Mouse (Mus musculus): Measurements from ENCODE around the gene Lzic. TPM values are rescaled to one million over a fixed set of nuclear protein-coding genes. Genes with fewer than 3 reads are reported as not detected.

Gene Lzic
- polyA plus RNA-seq, 1 experiment from 2014 or later, result 62.3 TPM

DNA sequence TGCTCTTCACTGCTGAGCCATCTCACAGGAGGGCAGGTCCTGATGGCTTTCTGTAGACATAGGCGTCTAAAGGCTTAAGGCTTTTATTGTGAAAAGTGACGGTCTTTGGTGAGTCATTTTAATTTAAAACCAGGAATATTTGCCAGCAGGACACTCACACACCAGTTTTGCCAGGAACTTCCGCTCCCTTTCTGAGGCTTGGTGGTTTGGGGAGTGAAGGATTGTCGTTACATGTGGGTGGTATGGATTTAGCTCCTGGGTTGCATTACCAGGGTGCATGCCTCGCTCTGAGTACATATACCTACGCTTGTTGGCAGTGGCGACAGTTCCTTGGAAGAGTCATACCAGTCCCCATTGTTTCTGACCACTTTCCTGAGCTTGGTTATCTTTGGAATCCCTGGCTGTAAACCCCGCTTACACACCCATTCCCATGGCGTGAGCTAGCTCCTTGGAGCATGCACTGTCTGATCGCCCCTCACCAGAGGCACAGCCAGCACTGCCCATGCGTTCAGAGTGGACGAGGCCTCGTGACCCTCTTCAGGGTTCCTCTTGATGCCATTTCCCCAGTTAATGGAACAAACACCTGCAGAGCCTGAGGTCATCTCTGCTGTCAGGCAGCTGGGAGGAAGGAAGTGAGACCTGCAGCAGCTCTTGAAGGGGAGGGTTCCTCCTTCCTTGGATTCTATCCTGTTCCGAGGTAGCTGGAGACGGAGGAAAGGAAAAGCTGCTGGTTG lies 42.8 kb downstream of the Lzic start:
- peaks cover 30% of the 10 kb centered on the region for H3K4me1 ChIP-seq (replicated peaks)
- no peaks in the 10 kb centered on the region for H3K27me3 ChIP-seq
- no peak overlapping the region for H3K4me3 ChIP-seq (replicated peaks)
- no peaks in the 10 kb centered on the region for H3K9me3 ChIP-seq
- no peak for ATAC-seq (ENCODE audit: insufficient number of reproducible peaks, insufficient read depth, low FRiP score, low TSS enrichment, low read depth)
- no peak overlapping the region for H3K4me2 ChIP-seq
- peaks cover 3% of the 10 kb centered on the region; the same call in 1 of the 2 replicates for H3K36me3 ChIP-seq
- WGBS, result 78% methylated on average over 15 of the region's 15 CpGs
- H3K27ac ChIP-seq, result no peak overlapping the region
- no peak overlapping the region for H3K9ac ChIP-seq (replicated peaks)

DNA sequence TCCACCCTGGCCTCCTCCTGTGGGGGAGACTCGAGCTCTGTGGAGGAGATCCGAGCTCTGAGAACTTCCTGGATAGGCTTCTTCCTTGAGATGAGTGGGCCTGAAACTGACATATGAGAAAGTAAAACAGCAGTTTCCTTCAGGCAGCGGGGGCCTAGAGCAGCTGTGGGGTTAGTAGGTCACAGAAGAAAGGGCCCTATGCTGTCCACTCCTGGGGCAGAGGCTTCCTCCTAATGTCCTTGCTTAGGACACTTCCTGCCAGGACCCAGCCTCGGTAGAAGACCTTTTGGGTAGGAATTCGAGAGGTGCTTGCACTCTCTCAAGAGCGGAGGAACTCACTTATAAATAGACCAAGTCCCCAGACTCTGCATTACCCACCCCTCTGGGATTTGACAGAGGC lies 44.7 kb downstream of the Lzic start:
- Histone ChIP-seq H3K4me3 (replicated peaks) (no peak overlapping the region), H3K27me3 (no peaks in the 10 kb centered on the region), H3K9me3 (no peaks in the 10 kb centered on the region), H3K9ac (replicated peaks) (no peak overlapping the region), H3K27ac (no peak overlapping the region), H3K36me3 (peaks cover 3% of the 10 kb centered on the region; the same call in 1 of the 2 replicates), H3K4me2 (no peak overlapping the region), H3K4me1 (replicated peaks) (peaks cover 28% of the 10 kb centered on the region)
- WGBS, result 72% methylated on average over 6 of the region's 6 CpGs
- ATAC-seq (ENCODE audit: insufficient number of reproducible peaks, insufficient read depth, low FRiP score, low TSS enrichment, low read depth), result no peak

DNA sequence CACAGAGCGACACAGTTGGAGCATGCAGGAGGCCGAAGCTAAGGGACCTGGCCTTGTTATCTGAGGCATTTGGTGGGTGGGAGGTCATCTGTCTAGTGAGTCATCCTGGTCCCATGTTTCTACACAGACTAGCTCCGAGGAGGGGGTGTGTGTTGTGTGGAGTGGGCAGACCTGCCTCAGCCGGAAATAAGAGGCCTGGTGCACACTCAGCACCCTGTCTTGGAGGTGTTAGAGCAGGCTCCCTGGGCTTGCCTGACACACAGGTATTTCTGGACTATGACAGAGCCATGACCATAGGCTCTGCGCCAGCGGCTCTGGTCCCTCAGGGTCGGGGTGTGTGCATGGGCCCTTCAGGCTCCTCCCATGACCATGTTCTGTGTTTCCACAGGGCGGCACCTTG lies 54.4 kb downstream of the Lzic start:
- Histone ChIP-seq H3K4me3 (replicated peaks) (no peak overlapping the region), H3K4me2 (no peak overlapping the region), H3K9me3 (no peaks in the 10 kb centered on the region), H3K27me3 (no peaks in the 10 kb centered on the region), H3K4me1 (replicated peaks) (0 out of 2 replicates have a peak, but pooled peaks cover 4% of the 10 kb centered on the region), H3K27ac (peak overlapping the region; percentile 56; the same call in 1 of the 2 replicates), H3K36me3 (peaks cover 26% of the 10 kb centered on the region), H3K9ac (replicated peaks) (no peak overlapping the region)
- 76% methylated on average over 8 of the region's 8 CpGs for WGBS
- no peak for ATAC-seq (ENCODE audit: insufficient number of reproducible peaks, insufficient read depth, low FRiP score, low TSS enrichment, low read depth)

GRCm38 (mm10) chr4:149541935-149542334 lies 56.9 kb downstream of the Lzic start:
- 0 out of 2 replicates have a peak, but pooled peaks cover 4% of the 10 kb centered on the region for H3K4me1 ChIP-seq (replicated peaks)
- H3K9ac ChIP-seq (replicated peaks), result no peak overlapping the region

DNA sequence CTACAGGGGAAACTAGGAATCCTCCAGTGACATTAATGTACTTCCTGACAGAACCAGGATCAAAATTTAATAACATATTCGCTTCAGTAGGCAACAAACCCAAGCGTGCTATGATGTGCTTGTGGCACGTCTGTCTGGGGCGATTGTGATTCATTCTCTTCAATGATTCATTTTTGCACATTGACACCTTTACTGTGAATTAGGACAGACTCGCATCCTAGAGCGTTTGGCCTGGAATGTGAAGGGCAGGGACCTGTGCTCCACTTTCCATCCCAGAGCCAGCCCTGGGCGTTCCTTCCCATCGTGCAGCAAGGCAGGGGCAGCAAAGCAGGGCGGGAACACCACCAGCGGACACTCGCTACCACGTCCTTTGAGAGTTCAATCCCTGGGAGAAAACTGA lies 57.4 kb downstream of the Lzic start:
- ATAC-seq (ENCODE audit: insufficient number of reproducible peaks, insufficient read depth, low FRiP score, low TSS enrichment, low read depth), result no peak
- Histone ChIP-seq H3K9ac (replicated peaks) (no peak overlapping the region), H3K27me3 (no peaks in the 10 kb centered on the region), H3K4me3 (replicated peaks) (no peak overlapping the region), H3K9me3 (no peaks in the 10 kb centered on the region), H3K4me1 (replicated peaks) (no peaks in the 10 kb centered on the region), H3K36me3 (peaks cover 44% of the 10 kb centered on the region), H3K4me2 (no peak overlapping the region), H3K27ac (no peak overlapping the region)
- WGBS, result 86% methylated on average over 12 of the region's 12 CpGs

More at GRCm38 (mm10) chr4:149541935-149542334, 56.9 kb downstream of the Lzic start:
- WGBS, result 68% methylated on average over 5 of the region's 5 CpGs
- no peak for ATAC-seq (ENCODE audit: insufficient number of reproducible peaks, insufficient read depth, low FRiP score, low TSS enrichment, low read depth)
- Histone ChIP-seq H3K36me3 (peaks cover 40% of the 10 kb centered on the region), H3K4me2 (no peak overlapping the region), H3K27me3 (no peaks in the 10 kb centered on the region), H3K27ac (no peak overlapping the region), H3K4me3 (replicated peaks) (no peak overlapping the region), H3K9me3 (no peaks in the 10 kb centered on the region)

GRCm38 (mm10) chr4:149542927-149543553 lies 58.0 kb downstream of the Lzic start:
- Histone ChIP-seq H3K4me3 (replicated peaks) (no peak overlapping the region), H3K9me3 (no peaks in the 10 kb centered on the region), H3K36me3 (peaks cover 51% of the 10 kb centered on the region), H3K27ac (no peak overlapping the region), H3K9ac (replicated peaks) (no peak overlapping the region), H3K4me1 (replicated peaks) (no peaks in the 10 kb centered on the region), H3K27me3 (no peaks in the 10 kb centered on the region), H3K4me2 (no peak overlapping the region)
- WGBS, result 56% methylated on average over 10 of the region's 10 CpGs
- ATAC-seq (ENCODE audit: insufficient number of reproducible peaks, insufficient read depth, low FRiP score, low TSS enrichment, low read depth), result no peak

DNA sequence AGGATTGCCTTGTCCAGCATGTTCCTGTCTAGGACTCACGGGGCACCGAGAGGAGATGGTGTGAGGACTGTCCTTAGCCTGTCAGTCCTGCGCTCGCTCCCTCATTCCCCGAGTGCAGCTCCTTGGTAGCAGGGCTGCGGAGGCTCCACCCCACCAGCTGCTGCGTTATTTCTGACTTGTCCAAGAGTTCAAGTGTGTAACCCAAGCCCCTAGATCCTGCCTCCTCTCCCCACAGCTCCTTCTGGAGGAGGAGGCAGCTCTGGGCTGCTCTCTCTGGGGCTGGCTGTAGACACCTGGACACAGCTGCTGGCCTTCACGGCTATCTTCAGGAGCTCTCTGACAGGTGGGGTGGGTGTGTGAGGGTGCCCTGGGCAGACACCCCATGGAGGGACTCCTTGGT lies 59.9 kb downstream of the Lzic start:
- no peak overlapping the region for H3K4me2 ChIP-seq
- no peaks in the 10 kb centered on the region for H3K9me3 ChIP-seq
- no peaks in the 10 kb centered on the region for H3K4me1 ChIP-seq (replicated peaks)
- 88% methylated on average over 8 of the region's 8 CpGs for WGBS
- no peak overlapping the region for H3K9ac ChIP-seq (replicated peaks)
- no peaks in the 10 kb centered on the region for H3K27me3 ChIP-seq
- peaks cover 55% of the 10 kb centered on the region for H3K36me3 ChIP-seq
- no peak overlapping the region for H3K4me3 ChIP-seq (replicated peaks)
- H3K27ac ChIP-seq, result no peak overlapping the region
- ATAC-seq (ENCODE audit: insufficient number of reproducible peaks, insufficient read depth, low FRiP score, low TSS enrichment, low read depth), result no peak

Small RNA genes lying within 50 kb of the gene (microRNA-seq; reads per million reads assigned to microRNA genes)
- 0.93 reads per million for gene Mir5616

Other genes starting within 250 kb of the Lzic start
- 46.2 and 52.2 TPM in 2 replicates for gene Kif1b, start 177.5 kb upstream of the Lzic start, polyA plus RNA-seq (2016; fragmentation: Nextera tagmentation; extraction: Ambion mirVana)
- gene Ube4b, start 58.5 kb upstream of the Lzic start, polyA plus RNA-seq (2016; fragmentation: Nextera tagmentation; extraction: Ambion mirVana), result 55.1 and 67.3 TPM in 2 replicates
- gene Rbp7, start 30.3 kb upstream of the Lzic start, polyA plus RNA-seq (2016; fragmentation: Nextera tagmentation; extraction: Ambion mirVana), result not detected in 2 replicates
- gene Tmem274, start 7.9 kb upstream of the Lzic start, polyA plus RNA-seq (2016; fragmentation: Nextera tagmentation; extraction: Ambion mirVana), result 0.36 and 0.50 TPM in 2 replicates
- 10.9 and 11.0 TPM in 2 replicates for gene Nmnat1, start within 50 bp of the Lzic start, polyA plus RNA-seq (2016; fragmentation: Nextera tagmentation; extraction: Ambion mirVana)
- gene Ctnnbip1, start 33.0 kb downstream of the Lzic start, polyA plus RNA-seq (2016; fragmentation: Nextera tagmentation; extraction: Ambion mirVana), result 92.3 and 94.8 TPM in 2 replicates
- 64.3 and 65.3 TPM in 2 replicates for gene Clstn1, start 101.2 kb downstream of the Lzic start, polyA plus RNA-seq (2016; fragmentation: Nextera tagmentation; extraction: Ambion mirVana)
- gene Pik3cd, start 217.3 kb downstream of the Lzic start, polyA plus RNA-seq (2016; fragmentation: Nextera tagmentation; extraction: Ambion mirVana), result 3.8 TPM in 2 replicates